Mouse (Mus musculus) heart, postnatal 0 days (tissue): ENCODE measurements at regions not wholly inside any gene's neighbourhood (a gene's known extent, or its start where the extent isn't known, plus 50 kb on each side); places are given as distances from the start of the nearest gene placed in this dataset.

ENCODE experiments used
- ATAC-seq: fragments of 200-750 bp; cut with Nextera tagmentation; 2 replicates; pipeline ENCODE4 v1.8.0; 2017; ENCODE audit warnings: low read depth, moderate number of reproducible peaks, moderate library complexity; ENCODE audit not compliant: insufficient read depth
- DNase-seq: peaks from one replicate; pipeline ENCODE4 v3.0.0-alpha.2; 2016; ENCODE audit warnings: low spot score
- H3K27ac ChIP-seq: fragments of 300-500 bp; sonication (generic); 2 replicates; pipeline ENCODE4 v1.5.1; 2014; ENCODE audit warnings: low read depth, mild to moderate bottlenecking
- H3K27me3 ChIP-seq: fragments of 300-500 bp; sonication (generic); 2 replicates; pipeline ENCODE4 v1.6.1; 2014; ENCODE audit warnings: low read length, mixed read lengths; ENCODE audit not compliant: control insufficient read depth, insufficient read depth
- H3K36me3 ChIP-seq: fragments of 300-500 bp; sonication (generic); replicated peaks from 2 replicates; pipeline ENCODE4 v1.6.1; 2014; ENCODE audit warnings: low read length, mixed read lengths; ENCODE audit not compliant: control insufficient read depth, insufficient read depth
- H3K4me1 ChIP-seq: fragments of 300-500 bp; sonication (generic); 2 replicates; pipeline ENCODE4 v1.6.1; 2014; ENCODE audit warnings: antibody characterized with exemption; ENCODE audit not compliant: control insufficient read depth, insufficient read depth
- H3K4me2 ChIP-seq: fragments of 300-500 bp; sonication (generic); 2 replicates; pipeline ENCODE4 v1.6.1; 2014; ENCODE audit warnings: low read depth, mild to moderate bottlenecking, low read length, moderate library complexity
- H3K4me3 ChIP-seq: fragments of 300-500 bp; sonication (generic); 2 replicates; pipeline ENCODE4 v1.5.1; 2014; ENCODE audit warnings: low read depth, low read length
- H3K9ac ChIP-seq: fragments of 300-500 bp; sonication (generic); replicated peaks from 2 replicates; pipeline ENCODE4 v1.6.1; 2014; ENCODE audit warnings: low read depth, low read length, mixed read lengths
- H3K9me3 ChIP-seq: fragments of 300-500 bp; sonication (generic); replicated peaks from 2 replicates; pipeline ENCODE4 v1.6.1; 2016; ENCODE audit warnings: low read length; ENCODE audit not compliant: control insufficient read depth
- CTCF ChIP-seq: IDR thresholded peaks from 2 replicates; pipeline ENCODE4 v1.5.1; 2016; ENCODE audit warnings: antibody characterized with exemption, control low read depth, low read depth
- EP300 ChIP-seq: IDR thresholded peaks from 2 replicates; pipeline ENCODE4 v1.6.1; 2016; ENCODE audit warnings: antibody characterized with exemption, low read depth
- WGBS: fragments of 180-500 bp; shearing (Covaris S2); extraction: QIAGEN DNeasy Blood & Tissue Kit; methylation state at CpG from one replicate; pipeline ENCODE4 v1.1.7; 2014; 5-methylcytosine and 5-hydroxymethylcytosine counted together

GRCm38 (mm10) chr17:27339823-27340222, 135.6 kb upstream of the Lemd2 start:
- no peak for TF ChIP-seq EP300
- TF ChIP-seq CTCF, result no peak
- no peaks in the 10 kb centered on the region for H3K4me1 ChIP-seq
- WGBS, result 41% methylated on average over 3 of the region's 3 CpGs
- no peak overlapping the region for H3K27ac ChIP-seq
- no peak for ATAC-seq
- H3K27me3 ChIP-seq, result no peaks in the 10 kb centered on the region
- no peak overlapping the region for H3K9ac ChIP-seq
- no peak for DNase-seq
- H3K9me3 ChIP-seq, result no peaks in the 10 kb centered on the region
- H3K36me3 ChIP-seq, result no peaks in the 10 kb centered on the region
- H3K4me3 ChIP-seq, result no peak overlapping the region
- no peak overlapping the region for H3K4me2 ChIP-seq

GRCm38 (mm10) chr17:27339261-27339660, 135.0 kb upstream of the Lemd2 start:
- ATAC-seq, result no peak
- no peaks in the 10 kb centered on the region for H3K36me3 ChIP-seq
- DNase-seq, result no peak
- H3K4me1 ChIP-seq, result no peaks in the 10 kb centered on the region
- H3K9ac ChIP-seq, result no peak overlapping the region
- no peaks in the 10 kb centered on the region for H3K27me3 ChIP-seq
- H3K27ac ChIP-seq, result no peak overlapping the region
- H3K4me3 ChIP-seq, result no peak overlapping the region
- H3K4me2 ChIP-seq, result no peak overlapping the region
- no peak for TF ChIP-seq EP300
- no peak for TF ChIP-seq CTCF
- H3K9me3 ChIP-seq, result no peaks in the 10 kb centered on the region
- 73% methylated on average over 2 of the region's 2 CpGs for WGBS

- no peak for TF ChIP-seq CTCF
- 0 out of 2 replicates have a peak, but pooled peaks cover 3% of the 10 kb centered on the region for H3K27me3 ChIP-seq
- no peaks in the 10 kb centered on the region for H3K9me3 ChIP-seq
- H3K27ac ChIP-seq, result no peak overlapping the region
- ATAC-seq (no peak), DNase-seq (no peak)
- H3K4me3 ChIP-seq, result no peak overlapping the region
- 51% methylated on average over 4 of the region's 4 CpGs for WGBS
- no peak overlapping the region for H3K4me2 ChIP-seq
- no peaks in the 10 kb centered on the region for H3K36me3 ChIP-seq
- H3K9ac ChIP-seq, result no peak overlapping the region
- no peaks in the 10 kb centered on the region for H3K4me1 ChIP-seq
Observed at GRCm38 (mm10) chr17:27335621-27336020, 131.4 kb upstream of the Lemd2 start.

- WGBS, result 82% methylated on average over 16 of the region's 16 CpGs
- H3K4me2 ChIP-seq, result no peak overlapping the region
- DNase-seq (no peak), ATAC-seq (no peak)
- no peaks in the 10 kb centered on the region for H3K4me1 ChIP-seq
- H3K27ac ChIP-seq, result no peak overlapping the region
- no peaks in the 10 kb centered on the region for H3K36me3 ChIP-seq
- H3K27me3 ChIP-seq, result 0 out of 2 replicates have a peak, but pooled peaks cover 3% of the 10 kb centered on the region
- no peak overlapping the region for H3K9ac ChIP-seq
- TF ChIP-seq EP300 (no peak), CTCF (no peak)
- H3K9me3 ChIP-seq, result no peaks in the 10 kb centered on the region
- H3K4me3 ChIP-seq, result no peak overlapping the region
Observed at GRCm38 (mm10) chr17:27333593-27333992, 129.3 kb upstream of the Lemd2 start.

- no peak for TF ChIP-seq EP300
- no peak for TF ChIP-seq CTCF
- Histone ChIP-seq H3K36me3 (no peaks in the 10 kb centered on the region), H3K27me3 (0 out of 2 replicates have a peak, but pooled peaks cover 3% of the 10 kb centered on the region), H3K4me1 (no peaks in the 10 kb centered on the region), H3K4me3 (no peak overlapping the region), H3K4me2 (no peak overlapping the region), H3K27ac (no peak overlapping the region), H3K9me3 (no peaks in the 10 kb centered on the region), H3K9ac (no peak overlapping the region)
- DNase-seq (no peak), ATAC-seq (no peak)
- WGBS, result 83% methylated on average over 6 of the region's 6 CpGs
Observed at GRCm38 (mm10) chr17:27333141-27333540, 128.9 kb upstream of the Lemd2 start.

- TF ChIP-seq EP300 (no peak), CTCF (no peak)
- Histone ChIP-seq H3K27ac (no peak overlapping the region), H3K4me1 (no peaks in the 10 kb centered on the region), H3K27me3 (peaks cover 8% of the 10 kb centered on the region; the same call in 1 of the 2 replicates), H3K36me3 (no peaks in the 10 kb centered on the region), H3K9ac (no peak overlapping the region), H3K4me2 (no peak overlapping the region), H3K9me3 (no peaks in the 10 kb centered on the region), H3K4me3 (no peak overlapping the region)
- ATAC-seq (no peak), DNase-seq (no peak)
- WGBS, result 70% methylated on average over 4 of the region's 4 CpGs
Observed at GRCm38 (mm10) chr17:27332076-27332475, 127.8 kb upstream of the Lemd2 start.
